Mouse (Mus musculus) thymus, postnatal 0 days (tissue): ENCODE measurements around the gene Mog. TPM values are rescaled to one million over a fixed set of nuclear protein-coding genes. Genes with fewer than 3 reads are reported as not detected.
"Not testable (repeated sequence)": the region's sequence is repeated elsewhere in the genome, so short reads cannot be mapped to it uniquely, and the experiment has no call there.

Experiments
- DNase-seq: peaks from one replicate; pipeline ENCODE4 v3.0.0-alpha.2; 2015; ENCODE audit warnings: low spot score
- polyA plus RNA-seq: library from polyadenylated mRNA; unstranded; fragments of >200 nt; fragmentation: Nextera tagmentation; extraction: Ambion mirVana; gene quantifications from 2 replicates; pipeline ENCODE4 v1.2.1, GENCODE M21; 2015

Gene Mog
- polyA plus RNA-seq, 1 experiment from 2014 or later: not detected

DNA sequence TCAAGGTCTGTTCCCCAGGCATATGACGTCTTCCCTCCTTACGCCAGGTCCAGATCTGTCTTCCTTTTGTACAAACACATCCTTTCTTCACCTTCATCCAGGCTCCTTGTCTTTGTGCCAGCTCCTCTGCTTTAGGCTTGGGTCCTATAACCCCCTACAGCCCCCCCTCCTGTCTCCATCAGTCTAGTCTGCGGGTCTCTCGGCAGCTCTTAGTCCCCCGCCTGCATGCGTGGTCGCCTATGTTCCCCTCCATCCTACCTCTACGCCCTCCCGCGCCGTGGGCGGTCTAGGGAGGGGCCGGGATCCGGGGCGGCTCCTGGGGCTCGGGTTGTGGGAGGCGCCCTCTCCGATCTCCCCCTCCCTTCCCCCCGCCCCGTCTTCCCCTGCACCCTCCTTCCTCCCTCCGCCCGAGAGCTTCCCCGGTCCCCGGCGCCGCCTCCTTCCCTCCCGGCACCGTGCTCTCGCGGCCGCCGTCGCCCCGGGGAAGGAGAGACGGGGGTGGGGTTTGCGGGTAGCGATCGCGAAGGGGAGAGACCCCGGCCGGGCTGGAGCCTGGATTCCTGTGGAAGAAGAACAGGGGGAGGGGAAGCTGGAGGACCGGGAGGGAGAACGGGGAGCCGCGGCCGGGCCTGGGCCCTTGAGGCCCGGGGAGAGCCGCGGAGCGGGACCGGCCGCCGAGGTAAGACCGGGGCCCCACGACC, 22.6 kb upstream of the Mog start, which contains the start of gene Gabbr1:
Gabbr1 (plus strand) TSS at position 356 of the 701 bp plus-strand sequence.
- DNase-seq: peak; percentile 79

DNA sequence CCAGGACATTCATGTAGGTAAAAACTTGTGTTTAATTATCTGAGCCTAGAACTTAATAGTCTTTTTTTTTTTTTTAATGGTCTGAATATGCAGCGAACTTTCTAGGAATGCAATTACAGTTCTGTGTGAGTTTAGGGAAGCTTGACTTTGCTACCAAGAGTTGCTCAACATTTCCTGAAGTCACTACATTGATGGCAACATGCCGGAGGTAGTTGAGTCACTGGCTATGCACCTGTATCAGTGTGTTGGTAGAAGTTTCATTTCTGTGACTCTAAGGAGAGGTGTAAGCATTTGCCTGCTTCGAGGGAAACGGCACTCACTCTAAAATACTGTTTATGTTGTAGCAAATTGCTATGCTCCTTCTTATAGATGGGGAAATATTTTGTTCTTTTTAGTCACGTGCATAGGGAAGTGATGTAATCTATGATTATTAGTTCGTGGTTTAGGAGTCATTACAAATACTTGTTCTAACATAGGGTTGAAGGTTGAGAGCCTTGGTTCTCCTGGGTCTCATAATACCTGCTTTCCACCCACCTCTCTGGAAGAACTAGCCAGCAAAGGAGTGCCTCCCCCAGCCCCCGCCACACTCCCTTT, 21.6 kb upstream of the Mog start:
- DNase-seq: no peak

- no peak for DNase-seq
Observed at GRCm38 (mm10) chr17:37039127-37039894, 16.1 kb upstream of the Mog start.

DNA sequence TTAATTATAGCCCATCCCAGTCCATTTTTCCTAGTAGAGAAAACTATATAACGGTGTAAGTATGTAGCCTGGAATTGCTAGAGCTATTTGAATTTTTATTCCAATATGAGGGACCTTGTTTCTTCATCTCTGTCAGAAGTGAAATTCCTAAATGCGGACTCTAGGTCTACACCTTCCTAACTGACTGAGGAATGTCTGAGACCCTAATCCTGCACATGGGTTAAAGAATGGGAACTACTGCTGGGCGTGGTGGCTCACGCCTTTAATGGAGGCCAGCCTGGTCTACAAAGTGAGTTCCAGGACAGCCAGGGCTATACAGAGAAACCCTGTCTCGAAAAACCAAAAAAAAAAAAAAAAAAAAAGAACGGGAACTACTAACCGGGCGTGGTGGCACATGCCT, 6.0 kb upstream of the Mog start:
- DNase-seq: no peak

DNA sequence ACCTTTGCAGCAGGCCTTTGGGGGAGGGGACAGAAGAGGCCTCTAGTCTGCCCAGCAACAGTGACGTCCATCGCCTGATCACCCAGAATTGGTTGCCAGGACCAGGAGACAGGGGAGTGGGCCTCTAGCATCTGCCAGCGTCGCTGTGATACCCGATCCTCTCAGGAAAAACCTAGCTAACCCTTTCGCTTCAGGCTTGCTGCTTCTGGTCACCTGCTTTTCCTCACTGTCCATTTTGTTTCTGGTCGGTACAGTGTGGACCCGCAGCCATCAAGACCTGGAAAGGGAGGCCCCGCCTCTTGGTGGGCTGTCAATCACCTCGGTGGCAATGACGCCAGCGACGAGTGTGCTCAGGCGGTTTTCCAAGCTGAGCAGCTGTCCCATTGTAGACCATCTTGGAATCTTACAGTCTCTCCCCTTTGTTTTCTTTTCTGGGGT, 5.5 kb upstream of the Mog start:
- DNase-seq: peak; percentile 82

GRCm38 (mm10) chr17:37028212-37028611, 5.0 kb upstream of the Mog start:
- no peak for DNase-seq

DNA sequence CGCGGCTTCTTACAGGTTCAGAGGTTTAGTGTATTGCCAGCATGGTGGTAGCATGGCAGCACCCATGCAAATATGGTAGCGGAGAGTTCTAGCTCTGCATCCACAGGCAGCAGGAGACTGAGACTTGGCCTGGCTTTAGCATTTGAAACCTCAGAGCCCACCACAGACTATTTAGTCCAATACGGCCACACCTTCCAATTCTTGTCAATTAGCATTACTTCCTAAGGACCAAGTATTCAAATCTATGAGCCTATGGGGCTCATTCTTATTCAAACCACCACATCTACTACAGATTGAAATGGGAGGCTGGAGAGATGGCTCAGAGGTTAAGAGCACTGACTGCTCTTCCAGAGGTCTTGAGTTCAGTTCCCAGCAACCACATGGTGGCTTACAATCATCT, 4.3 kb upstream of the Mog start:
- DNase-seq: no peak

GRCm38 (mm10) chr17:37026425-37026824, 3.2 kb upstream of the Mog start:
- DNase-seq: no peak

DNA sequence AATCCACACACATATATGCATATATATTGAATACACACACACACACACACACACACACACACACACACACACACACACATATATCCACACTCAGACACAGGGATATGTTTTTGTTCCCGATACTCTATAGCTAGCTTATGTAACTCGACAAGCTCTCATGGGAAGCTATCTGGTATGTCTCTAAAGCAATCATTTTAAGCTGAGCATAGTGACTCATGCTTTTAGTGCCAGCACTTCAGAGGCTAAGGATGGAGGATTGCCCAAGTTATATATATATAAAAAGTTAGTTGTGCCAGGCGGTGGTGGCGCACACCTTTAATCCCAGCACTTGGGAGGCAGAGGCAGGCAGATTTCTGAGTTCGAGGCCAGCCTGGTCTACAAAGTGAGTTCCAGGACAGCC, 4.0 kb downstream of the Mog start:
- DNase-seq: not testable (repeated sequence)

- DNase-seq: no peak
Observed at GRCm38 (mm10) chr17:37018328-37018727, 4.9 kb downstream of the Mog start.

- DNase-seq: no peak
Observed at GRCm38 (mm10) chr17:37016333-37016732, 6.9 kb downstream of the Mog start.

- no peak for DNase-seq
Observed at GRCm38 (mm10) chr17:37012141-37012540, 11.1 kb downstream of the Mog start.

- DNase-seq: no peak
Observed at GRCm38 (mm10) chr17:37011719-37012118, 11.5 kb downstream of the Mog start.

- peak; percentile 9 for DNase-seq
Observed at GRCm38 (mm10) chr17:37009460-37010042, 13.6 kb downstream of the Mog start.

GRCm38 (mm10) chr17:37008161-37008560, 15.0 kb downstream of the Mog start:
- DNase-seq: no peak

DNA sequence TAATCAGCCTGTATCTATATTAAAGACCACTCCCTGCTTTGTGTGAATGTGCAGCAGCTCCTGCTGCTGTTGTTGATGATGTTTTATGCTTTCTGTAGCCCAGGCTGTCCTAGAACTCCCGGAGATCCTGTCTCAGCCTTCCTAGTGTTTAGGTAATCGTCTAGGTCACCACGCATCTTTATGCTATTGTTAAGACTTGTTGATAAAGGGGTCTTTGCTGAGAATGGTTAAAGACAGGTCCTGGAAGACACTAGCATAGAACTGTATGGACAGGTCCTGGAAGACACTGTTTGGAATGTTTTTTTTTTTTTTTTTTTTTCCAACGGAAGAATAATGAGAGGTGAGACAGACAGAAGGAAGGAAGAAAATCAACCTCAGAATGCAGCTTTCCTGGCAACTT, 19.8 kb downstream of the Mog start:
- no peak for DNase-seq

DNA sequence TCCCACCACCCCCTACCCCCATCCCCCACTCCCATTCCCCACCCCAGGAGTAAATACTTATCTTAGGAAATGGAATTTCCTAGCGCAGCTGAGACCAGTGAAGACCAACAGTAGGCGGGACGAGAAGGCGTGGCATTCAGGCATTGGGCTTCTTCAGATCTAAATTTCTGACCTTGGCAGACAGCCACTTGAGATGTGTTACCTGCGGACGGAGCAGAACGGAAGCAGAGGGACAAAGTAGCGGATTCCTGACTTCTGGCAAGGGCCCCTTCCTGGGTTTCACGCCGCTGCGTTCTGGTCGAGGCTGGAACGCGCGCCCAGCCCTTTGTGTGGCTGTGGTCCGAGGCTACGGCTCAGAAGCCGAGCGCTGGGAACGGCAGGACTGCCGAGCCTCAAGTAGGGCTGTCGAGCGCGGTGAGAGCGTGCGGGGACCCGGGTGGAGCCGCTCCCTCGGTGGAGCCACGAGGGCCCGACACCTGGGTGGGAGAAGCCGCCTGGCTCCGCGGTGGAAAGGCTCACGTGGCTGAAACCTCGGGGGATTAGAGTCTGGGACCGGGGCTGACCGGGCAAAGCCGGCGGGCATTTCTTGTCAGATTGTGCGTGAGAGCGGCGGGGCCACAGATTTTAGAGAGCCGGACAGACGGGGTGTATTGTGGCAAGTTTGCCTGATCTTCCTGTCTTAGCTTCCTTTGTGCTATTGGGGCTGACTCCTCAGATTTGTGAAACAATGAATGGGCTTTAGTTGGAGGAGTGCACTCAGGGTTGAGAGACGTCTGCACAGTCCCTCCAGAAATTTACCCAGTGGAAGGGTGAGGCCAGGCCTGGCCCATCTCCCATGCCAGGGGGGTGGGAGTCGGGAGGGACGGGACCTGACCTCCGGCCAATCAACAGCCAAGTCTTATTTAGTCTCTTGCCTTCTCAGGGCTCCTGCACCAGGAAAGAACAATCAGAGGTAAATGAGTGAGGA, 20.6 kb downstream of the Mog start:
- no peak for DNase-seq

DNA sequence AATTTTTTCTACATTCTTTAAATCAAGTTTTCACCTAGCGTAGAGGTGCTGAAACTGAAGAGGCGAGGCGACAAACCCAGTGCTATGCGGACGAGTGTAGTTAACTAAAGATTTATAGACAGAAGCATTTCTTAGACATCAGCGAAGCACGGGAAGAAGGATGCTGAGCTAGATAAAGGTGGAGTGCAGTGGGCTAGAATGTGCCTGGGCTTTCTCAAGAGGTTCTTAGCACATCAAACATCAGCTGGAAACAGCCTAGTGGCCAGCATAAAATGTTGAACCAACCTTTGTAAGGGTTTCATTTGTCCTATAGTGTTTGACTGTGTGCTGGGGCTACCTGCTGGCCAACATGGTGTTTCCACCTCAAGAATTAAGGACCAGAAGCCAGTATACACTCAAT, 22.3 kb downstream of the Mog start, which contains the start of gene Zfp57:
Zfp57 (plus strand) TSS at position 301 of the 400 bp plus-strand sequence.
- no peak for DNase-seq

DNA sequence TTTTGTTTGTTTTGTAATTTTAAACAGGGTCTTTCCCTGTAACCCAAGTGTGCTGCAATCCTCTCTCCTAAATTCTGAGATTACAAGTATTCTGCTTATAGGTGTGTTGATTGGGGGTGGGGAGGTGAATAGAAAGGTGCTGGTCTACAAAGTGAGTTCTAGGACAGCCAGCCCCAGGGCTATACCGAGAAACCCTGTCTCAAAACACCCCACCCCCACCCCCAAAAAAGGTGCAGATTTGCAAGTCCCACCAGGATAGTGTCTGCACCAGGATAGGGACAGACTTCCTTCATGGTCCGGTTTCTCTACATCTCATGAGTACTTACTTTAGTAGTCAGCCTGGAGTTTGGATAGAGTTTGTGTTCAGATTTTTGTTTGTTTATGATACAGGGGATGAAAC, 24.7 kb downstream of the Mog start:
- no peak for DNase-seq

- DNase-seq: peak; percentile 68
Observed at GRCm38 (mm10) chr17:36997033-36997735, 26.0 kb downstream of the Mog start.
